Mouse (Mus musculus) limb, embryonic 14.5 days (tissue): Measurements from ENCODE around the gene Spata16. TPM values are rescaled to one million over a fixed set of nuclear protein-coding genes. Genes with fewer than 3 reads are reported as not detected.

ENCODE experiments used
- ATAC-seq: fragments of 200-750 bp; cut with Nextera tagmentation; 2 replicates; pipeline ENCODE4 v1.8.0; 2017; ENCODE audit warnings: low read depth, moderate number of reproducible peaks, moderate TSS enrichment; ENCODE audit not compliant: low FRiP score
- DNase-seq: peaks from one replicate; pipeline ENCODE4 v3.0.0-alpha.2; 2015; ENCODE audit warnings: low spot score
- H3K27ac ChIP-seq: fragments of 300-500 bp; sonication (generic); replicated peaks from 2 replicates; pipeline ENCODE4 v1.5.1; 2014; ENCODE audit warnings: low read depth, mild to moderate bottlenecking, low read length, moderate library complexity, mixed read lengths
- H3K27me3 ChIP-seq: fragments of 300-500 bp; sonication (generic); 2 replicates; pipeline ENCODE4 v1.6.1; 2014; ENCODE audit warnings: low read length, mixed read lengths; ENCODE audit not compliant: control insufficient read depth, insufficient read depth
- H3K36me3 ChIP-seq: fragments of 300-500 bp; sonication (generic); 2 replicates; pipeline ENCODE4 v1.6.1; 2014; ENCODE audit warnings: mild to moderate bottlenecking, low read length, moderate library complexity, mixed read lengths; ENCODE audit not compliant: control insufficient read depth, insufficient read depth
- H3K4me1 ChIP-seq: fragments of 300-500 bp; sonication (generic); 2 replicates; pipeline ENCODE4 v1.6.1; 2014; ENCODE audit warnings: antibody characterized with exemption, low read length, mixed read lengths; ENCODE audit not compliant: control insufficient read depth, insufficient read depth
- H3K4me2 ChIP-seq: fragments of 300-500 bp; sonication (generic); replicated peaks from 2 replicates; pipeline ENCODE4 v1.6.1; 2014; ENCODE audit warnings: low read depth, mild to moderate bottlenecking, low read length, moderate library complexity; ENCODE audit not compliant: severe bottlenecking
- H3K4me3 ChIP-seq: fragments of 300-500 bp; sonication (generic); replicated peaks from 2 replicates; pipeline ENCODE4 v1.5.1; 2014; ENCODE audit warnings: low read length
- H3K9ac ChIP-seq: fragments of 300-500 bp; sonication (generic); 2 replicates; pipeline ENCODE4 v1.6.1; 2014; ENCODE audit warnings: mild to moderate bottlenecking, low read depth, low read length, moderate library complexity; ENCODE audit not compliant: severe bottlenecking
- H3K9me3 ChIP-seq: fragments of 300-500 bp; sonication (generic); 2 replicates; pipeline ENCODE4 v1.6.1; 2016; ENCODE audit warnings: low read length; ENCODE audit not compliant: control insufficient read depth
- POLR2A ChIP-seq: fragments of 200-500 bp; IDR thresholded peaks from 2 replicates; pipeline ENCODE4 v1.8.0; 2012; ENCODE audit warnings: inconsistent platforms, mild to moderate bottlenecking, moderate library complexity, borderline replicate concordance; ENCODE audit not compliant: insufficient read depth, insufficient read length; ENCODE audit errors: extremely low read depth
- WGBS: fragments of 180-500 bp; shearing (Covaris S2); extraction: QIAGEN DNeasy Blood & Tissue Kit; methylation state at CpG from one replicate; pipeline ENCODE4 v1.1.7; 2014; 5-methylcytosine and 5-hydroxymethylcytosine counted together
- polyA plus RNA-seq, 2 experiments: library from polyadenylated mRNA; depleted of rRNA in 1 of 2; stranded (reverse) in 1 of 2; unstranded in 1 of 2; fragments of >200 nt; fragmentation: Nextera tagmentation in 1 of 2; extraction: Ambion mirVana in 1 of 2; gene quantifications; 2 replicates each; pipeline versions ENCODE4 v1.2.1 to v1.2.3; 2012 to 2014

Gene Spata16
- polyA plus RNA-seq (2012; rRNA removed) (not detected in 2 replicates), polyA plus RNA-seq (2014; fragmentation: Nextera tagmentation; extraction: Ambion mirVana) (not detected in 2 replicates)

DNA sequence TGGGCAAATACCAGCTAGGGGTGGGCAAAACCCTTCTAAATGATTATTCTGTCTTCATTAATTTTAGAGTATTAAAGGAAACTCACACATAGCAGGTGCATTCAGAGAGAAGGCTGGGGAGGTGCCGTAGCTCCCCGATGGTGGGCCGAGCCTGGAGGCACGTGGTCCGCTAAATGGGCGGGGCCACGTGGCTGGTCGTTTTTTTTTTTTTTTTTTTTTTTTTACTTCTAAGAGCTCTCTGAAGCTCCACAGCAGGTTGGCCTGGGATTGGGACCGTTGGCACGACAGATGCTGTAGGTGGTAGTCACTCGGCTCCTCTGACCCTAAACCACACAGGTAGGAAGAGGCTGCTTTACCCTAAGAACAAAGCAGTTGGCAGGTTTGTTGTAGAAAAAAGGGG lies at the start of gene Spata16:
Spata16 (plus strand) TSS at position 219 of the 400 bp plus-strand sequence.
- WGBS = 70% methylated on average over 11 of the region's 11 CpGs

DNA sequence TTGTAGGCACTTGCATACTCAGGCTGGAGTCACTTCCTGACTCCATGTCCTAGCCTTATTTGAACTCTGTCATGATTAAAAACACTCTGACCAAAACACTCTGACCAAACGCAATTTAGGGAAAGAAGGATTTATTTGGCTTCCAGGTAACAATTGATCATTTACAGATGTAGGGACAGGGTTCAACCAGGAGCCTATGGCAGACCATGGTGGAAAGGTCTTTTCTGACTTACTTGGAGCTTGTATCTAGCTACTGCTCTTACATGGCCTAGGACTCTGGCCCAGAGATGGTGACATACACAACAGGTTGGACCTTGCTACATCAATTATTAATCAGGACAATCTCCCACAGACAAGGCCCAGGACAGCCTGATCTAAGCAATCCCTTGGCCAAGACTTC lies 32.6 kb upstream of the Spata16 start:
- Histone ChIP-seq H3K4me3 (no peak overlapping the region), H3K9ac (no peak overlapping the region), H3K27ac (no peak overlapping the region), H3K27me3 (no peaks in the 10 kb centered on the region), H3K4me1 (no peaks in the 10 kb centered on the region), H3K36me3 (no peaks in the 10 kb centered on the region), H3K4me2 (no peak overlapping the region), H3K9me3 (no peaks in the 10 kb centered on the region)
- DNase-seq (no peak), ATAC-seq (no peak)
- WGBS = 28% methylated on average over 1 of the region's 1 CpGs
- no peak for TF ChIP-seq POLR2A

More for the DNA sequence above, at the start of gene Spata16:
- DNase-seq (no peak), ATAC-seq (no peak)
- Histone ChIP-seq H3K27me3 (no peaks in the 10 kb centered on the region), H3K9me3 (no peaks in the 10 kb centered on the region), H3K4me1 (peaks cover 3% of the 10 kb centered on the region; the same call in 1 of the 2 replicates), H3K27ac (no peak within 1 kb of the TSS), H3K4me2 (no peak within 1 kb of the TSS), H3K36me3 (no peaks in the 10 kb centered on the region), H3K9ac (no peak within 1 kb of the TSS), H3K4me3 (no peak within 1 kb of the TSS)
- no peak for TF ChIP-seq POLR2A

DNA sequence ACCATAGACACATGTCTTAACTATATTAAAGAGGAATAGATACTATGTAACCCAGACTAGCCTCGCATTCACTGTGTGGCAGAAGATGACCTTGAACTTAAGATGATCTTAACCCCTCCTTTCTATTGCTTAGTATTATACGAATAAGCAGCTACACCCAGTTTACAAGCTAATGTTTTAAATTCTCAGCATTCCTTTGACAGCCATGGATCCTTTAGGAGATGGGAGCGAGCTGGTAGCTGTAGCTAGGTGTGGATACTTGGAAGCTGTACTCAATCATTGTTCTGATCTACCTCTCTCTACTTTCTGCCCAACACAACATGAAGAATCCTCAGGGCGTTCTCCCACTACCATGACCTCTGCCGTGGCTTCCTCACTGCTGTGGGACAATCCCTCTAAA lies 28.9 kb upstream of the Spata16 start:
- WGBS = 75% methylated on average over 5 of the region's 5 CpGs
- ATAC-seq = no peak

DNA sequence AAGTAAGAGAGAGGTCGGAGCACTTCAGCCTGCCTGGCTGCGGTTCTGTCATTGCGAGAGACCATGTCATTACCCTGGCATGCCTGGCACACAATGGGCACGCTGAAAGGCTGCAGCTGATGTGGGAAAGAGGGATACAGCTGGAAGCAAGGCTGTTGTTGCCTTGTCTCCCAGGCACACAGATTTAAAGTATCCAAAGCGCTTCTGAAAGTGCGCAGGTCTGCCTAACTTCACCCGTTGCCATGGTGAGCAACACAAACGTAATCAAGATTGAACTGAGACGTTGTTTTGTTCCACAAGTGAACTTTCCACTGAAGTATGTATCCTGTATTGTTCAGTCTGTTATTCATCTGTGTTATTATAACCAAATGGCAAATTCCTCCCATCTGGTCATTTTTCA lies 1.8 kb downstream of the Spata16 start:
- TF ChIP-seq POLR2A = no peak
- no peak for DNase-seq
- H3K4me3 ChIP-seq = no peak overlapping the region

More for the DNA sequence above, 28.9 kb upstream of the Spata16 start:
- no peak for DNase-seq
- no peak overlapping the region for H3K4me3 ChIP-seq
- no peaks in the 10 kb centered on the region for H3K27me3 ChIP-seq
- no peaks in the 10 kb centered on the region for H3K36me3 ChIP-seq
- no peak overlapping the region for H3K4me2 ChIP-seq
- no peaks in the 10 kb centered on the region for H3K4me1 ChIP-seq
- H3K9ac ChIP-seq = no peak overlapping the region
- no peaks in the 10 kb centered on the region for H3K9me3 ChIP-seq
- no peak for TF ChIP-seq POLR2A
- H3K27ac ChIP-seq = no peak overlapping the region

DNA sequence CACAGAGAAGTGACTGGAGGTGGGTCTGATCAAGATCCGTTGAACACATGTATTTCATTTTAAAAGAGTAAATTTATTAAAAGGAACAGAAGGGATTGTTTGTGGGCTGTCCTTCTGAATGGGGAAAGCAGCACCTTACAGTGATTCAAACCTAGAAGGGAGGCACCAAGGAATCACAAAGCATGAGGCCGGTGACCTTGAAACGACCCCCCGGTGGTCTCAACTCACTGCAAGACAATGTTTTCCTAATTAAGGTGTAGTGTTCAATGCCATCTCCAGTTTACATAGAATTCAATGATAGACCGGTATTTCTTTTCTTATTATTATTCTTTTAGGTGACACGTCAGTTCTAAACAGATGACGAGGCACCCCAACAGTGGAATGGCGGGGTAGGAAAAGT lies 2.4 kb downstream of the Spata16 start:
- WGBS = 79% methylated on average over 8 of the region's 8 CpGs
- Histone ChIP-seq H3K27ac (no peak overlapping the region), H3K4me3 (no peak overlapping the region), H3K27me3 (no peaks in the 10 kb centered on the region), H3K4me1 (peaks cover 3% of the 10 kb centered on the region; the same call in 1 of the 2 replicates), H3K9me3 (no peaks in the 10 kb centered on the region), H3K4me2 (no peak overlapping the region), H3K36me3 (no peaks in the 10 kb centered on the region), H3K9ac (no peak overlapping the region)
- ATAC-seq (no peak), DNase-seq (no peak)
- TF ChIP-seq POLR2A = no peak

More for the DNA sequence above, 1.8 kb downstream of the Spata16 start:
- ATAC-seq = no peak
- no peak overlapping the region for H3K9ac ChIP-seq
- no peak overlapping the region for H3K4me2 ChIP-seq
- H3K27me3 ChIP-seq = no peaks in the 10 kb centered on the region
- no peak overlapping the region for H3K27ac ChIP-seq
- no peaks in the 10 kb centered on the region for H3K9me3 ChIP-seq
- no peaks in the 10 kb centered on the region for H3K36me3 ChIP-seq
- H3K4me1 ChIP-seq = peaks cover 3% of the 10 kb centered on the region; the same call in 1 of the 2 replicates
- 69% methylated on average over 9 of the region's 9 CpGs for WGBS

DNA sequence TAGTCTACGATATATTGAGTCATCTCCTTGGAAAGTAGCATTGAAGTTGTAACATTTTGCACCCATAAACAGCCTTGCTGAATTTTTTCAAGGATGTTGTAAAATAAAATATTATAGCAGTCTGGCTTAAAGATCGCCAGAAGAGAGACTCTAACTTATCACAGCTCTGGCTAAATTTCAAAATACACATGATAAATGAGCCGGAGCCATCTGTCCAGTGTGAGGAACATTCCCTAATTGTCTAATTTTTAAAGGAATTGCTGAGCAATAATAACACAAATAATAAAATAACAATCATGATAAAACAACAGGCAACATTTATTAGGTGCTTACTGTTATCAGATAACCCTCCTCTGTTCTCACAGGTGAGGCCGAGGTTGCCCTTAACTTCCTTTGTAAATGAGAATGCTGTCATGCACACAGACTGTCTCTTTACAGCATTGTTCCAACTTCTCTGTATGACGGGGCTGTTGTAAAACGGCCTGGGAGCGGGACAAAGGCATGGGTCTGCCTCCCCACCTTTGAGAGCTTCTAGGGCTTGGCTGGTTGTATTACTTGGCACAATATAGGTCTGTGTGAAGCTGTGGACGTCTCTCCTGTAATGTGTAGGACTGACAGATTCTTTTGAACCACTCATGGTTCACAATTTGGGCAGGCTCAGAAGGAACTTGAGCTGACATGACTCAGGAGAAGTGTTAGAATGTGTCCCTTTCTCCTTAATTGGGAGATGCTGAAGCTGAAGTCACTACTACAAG lies 3.1 kb downstream of the Spata16 start:
- ATAC-seq (no peak), DNase-seq (no peak)
- no peak overlapping the region for H3K4me2 ChIP-seq
- H3K9ac ChIP-seq = no peak overlapping the region
- H3K36me3 ChIP-seq = no peaks in the 10 kb centered on the region
- WGBS = 65% methylated on average over 8 of the region's 8 CpGs
- H3K27ac ChIP-seq = no peak overlapping the region
- peaks cover 3% of the 10 kb centered on the region; the same call in 1 of the 2 replicates for H3K4me1 ChIP-seq
- TF ChIP-seq POLR2A = no peak
- no peak overlapping the region for H3K4me3 ChIP-seq
- no peaks in the 10 kb centered on the region for H3K9me3 ChIP-seq
- no peaks in the 10 kb centered on the region for H3K27me3 ChIP-seq
